Mouse (Mus musculus) CH12.LX (cell line): Measurements from ENCODE around the gene Smg5. TPM values are rescaled to one million over a fixed set of nuclear protein-coding genes. Genes with fewer than 3 reads are reported as not detected.
A peak's percentile ranks its signal among the peaks of the same experiment; 100 is the strongest.
"Not testable (repeated sequence)": the region's sequence is repeated elsewhere in the genome, so short reads cannot be mapped to it uniquely, and the experiment has no call there.

Experiments
- DNase-seq: peaks from one replicate; pipeline ENCODE4 v3.0.0-alpha.2; 2013; ENCODE audit errors: extremely low read depth
- H3K27ac ChIP-seq: 2 replicates; pipeline ENCODE4 v1.5.1; 2012; ENCODE audit warnings: low read depth, mild to moderate bottlenecking, control low read depth, moderate library complexity; ENCODE audit not compliant: insufficient read depth
- H3K27me3 ChIP-seq: replicated peaks from 2 replicates; pipeline ENCODE3; 2012; ENCODE audit warnings: inconsistent platforms
- H3K36me3 ChIP-seq, 2 experiments: replicated peaks in 1 of 2; 2 replicates each; pipeline versions ENCODE3 to v1.6.1; 2012; ENCODE audit warnings: inconsistent platforms in 1 of 2, low read length in 1 of 2, mild to moderate bottlenecking in 1 of 2, mixed read lengths in 1 of 2, moderate library complexity in 1 of 2; ENCODE audit not compliant: control insufficient read depth in 1 of 2, insufficient read depth in 1 of 2
- H3K4me1 ChIP-seq, 2 experiments: 2 replicates each; pipeline ENCODE4 v1.6.1; 2012; ENCODE audit warnings: inconsistent platforms in 1 of 2, moderate library complexity in 1 of 2; ENCODE audit not compliant: insufficient read depth in 2 of 2, control insufficient read depth in 1 of 2
- H3K4me2 ChIP-seq: 2 replicates; pipeline ENCODE4 v1.6.1; 2012; ENCODE audit warnings: low read depth, mild to moderate bottlenecking, control low read depth; ENCODE audit not compliant: poor library complexity, insufficient read depth, severe bottlenecking
- H3K4me3 ChIP-seq, 3 experiments: fragments of 150-350 bp in 1 of 3; sonication (generic) in 1 of 3; replicated peaks in 1 of 3; 2 replicates each; pipeline versions ENCODE3 to v1.5.1; 2011 to 2012; ENCODE audit warnings: low read depth in 2 of 3, low read length in 2 of 3, mild to moderate bottlenecking in 2 of 3, moderate library complexity in 2 of 3, control low read depth in 1 of 3, improper control_type of control experiment in 1 of 3, inconsistent platforms in 1 of 3, mixed read lengths in 1 of 3; ENCODE audit not compliant: poor library complexity in 1 of 3
- H3K79me2 ChIP-seq: replicated peaks from 2 replicates; pipeline ENCODE4 v1.6.1; 2012; ENCODE audit warnings: mild to moderate bottlenecking, moderate library complexity; ENCODE audit not compliant: control insufficient read depth, poor library complexity, insufficient read depth, severe bottlenecking; ENCODE audit errors: extremely low read depth
- H3K9ac ChIP-seq: 2 replicates; pipeline ENCODE4 v1.6.1; 2012; ENCODE audit warnings: low read depth, mild to moderate bottlenecking, control low read depth, moderate library complexity; ENCODE audit not compliant: insufficient read depth
- H3K9me3 ChIP-seq: replicated peaks from 2 replicates; pipeline ENCODE3; 2012; ENCODE audit warnings: low read length, inconsistent platforms, mixed read lengths
- CTCF ChIP-seq, 2 experiments: IDR thresholded peaks in 1 of 2; conservative IDR thresholded peaks in 1 of 2; 2 replicates each; pipeline ENCODE4 v1.5.1; 2011 to 2012; ENCODE audit warnings: low read depth in 2 of 2, low read length in 2 of 2, improper control_type of control experiment in 1 of 2, inconsistent platforms in 1 of 2, mild to moderate bottlenecking in 1 of 2, moderate library complexity in 1 of 2
- ELF1 ChIP-seq: IDR thresholded peaks from 2 replicates; pipeline ENCODE4 v1.6.1; 2014; ENCODE audit warnings: low read depth, mild to moderate bottlenecking, inconsistent platforms, low read length, improper control_type of control experiment
- EP300 ChIP-seq: IDR thresholded peaks from 2 replicates; pipeline ENCODE4 v1.6.1; 2011; ENCODE audit warnings: low read length, improper control_type of control experiment
- GABPA ChIP-seq: IDR thresholded peaks from 2 replicates; pipeline ENCODE4 v1.6.1; 2012; ENCODE audit warnings: low read depth, low read length, improper control_type of control experiment, inconsistent platforms; ENCODE audit not compliant: insufficient replicate concordance
- JUN ChIP-seq: IDR thresholded peaks from 2 replicates; pipeline ENCODE4 v1.6.1; 2011; ENCODE audit warnings: low read depth, mild to moderate bottlenecking, low read length, improper control_type of control experiment, moderate library complexity; ENCODE audit not compliant: insufficient read depth
- KAT2A ChIP-seq: IDR thresholded peaks from 2 replicates; pipeline ENCODE4 v1.6.1; 2012; ENCODE audit warnings: low read length, improper control_type of control experiment, inconsistent platforms; ENCODE audit not compliant: insufficient replicate concordance
- MAZ ChIP-seq: IDR thresholded peaks from 2 replicates; pipeline ENCODE4 v1.6.1; 2012; ENCODE audit warnings: low read depth, mild to moderate bottlenecking, inconsistent platforms, low read length, improper control_type of control experiment, moderate library complexity
- MEF2A ChIP-seq: IDR thresholded peaks from 2 replicates; pipeline ENCODE4 v1.6.1; 2014; ENCODE audit warnings: low read depth, mild to moderate bottlenecking, inconsistent platforms, low read length, improper control_type of control experiment, borderline replicate concordance
- RAD21 ChIP-seq: IDR thresholded peaks from 2 replicates; pipeline ENCODE4 v1.6.1; 2011; ENCODE audit warnings: low read depth, mild to moderate bottlenecking, low read length, improper control_type of control experiment, moderate library complexity
- RCOR1 ChIP-seq: conservative IDR thresholded peaks from 2 replicates; pipeline ENCODE4 v1.6.1; 2012; ENCODE audit warnings: low read depth, mild to moderate bottlenecking, inconsistent platforms, low read length, improper control_type of control experiment
- SMC3 ChIP-seq: IDR thresholded peaks from 2 replicates; pipeline ENCODE4 v1.6.1; 2011; ENCODE audit warnings: low read depth, low read length, improper control_type of control experiment
- TBP ChIP-seq: conservative IDR thresholded peaks from 2 replicates; pipeline ENCODE4 v1.6.1; 2011; ENCODE audit warnings: low read depth, low read length, improper control_type of control experiment
- ZKSCAN1 ChIP-seq: IDR thresholded peaks from 2 replicates; pipeline ENCODE4 v1.6.1; 2012; ENCODE audit warnings: low read depth, inconsistent platforms, low read length, improper control_type of control experiment, borderline replicate concordance
- ZMIZ1 ChIP-seq: IDR thresholded peaks from 2 replicates; pipeline ENCODE4 v1.6.1; 2012; ENCODE audit warnings: low read depth, mild to moderate bottlenecking, inconsistent platforms, low read length, improper control_type of control experiment
- dilution Hi-C: fragments of 300-500 bp; cut with MboI; formaldehyde crosslinking; loops from 2 replicates; pipeline ENCODE4 v1.14.3; 2020; ENCODE audit warnings: low sequenced_read_pairs; ENCODE audit not compliant: extremely low pct_unique_long_range_greater_than_20kb, extremely low pct_ligation_motif_present
- in situ Hi-C: fragments of 300-500 bp; cut with MboI; formaldehyde crosslinking; loops from 3 replicates; pipeline ENCODE4 v1.14.3; 2019; ENCODE audit warnings: low sequenced_read_pairs, low pct_ligation_motif_present, low pct_unique_long_range_greater_than_20kb, mixed read lengths
- polyA plus RNA-seq: library from polyadenylated mRNA; unstranded; fragments of >175 nt; gene quantifications from 2 replicates; pipeline ENCODE4 v1.2.1, GENCODE M21; 2012; ENCODE audit warnings: low read depth; ENCODE audit not compliant: insufficient read length
- total RNA-seq, 2 experiments: library from RNA; depleted of rRNA; stranded (reverse); fragments of 300-350 nt in 1 of 2; fragments of >200 nt in 1 of 2; gene quantifications; 2 replicates each; pipeline ENCODE4 v1.2.3; 2012 to 2014

Smg5 gene
- total and polyA plus RNA-seq, 3 experiments, result 43.7 to 81.6 (median 58.3) TPM

- dilution Hi-C loops (no loop called here), in situ Hi-C loops (no loop called here)
- TF ChIP-seq TBP (no peak), MEF2A (no peak), CTCF (conservative IDR thresholded peaks at IDR 0.05 in 1 of 2, IDR thresholded peaks at IDR 0.05 in 1 of 2; ENCODE audit: low read depth in 2 of 2, low read length in 2 of 2) (peak; percentile 33 to 84; a peak in 3 of 4 replicates), GABPA (no peak), JUN (no peak), RAD21 (peak; percentile 16), KAT2A (no peak), RCOR1 (no peak), ELF1 (no peak), ZKSCAN1 (no peak), ZMIZ1 (no peak), EP300 (no peak), MAZ (no peak), SMC3 (peak; percentile 28)
- H3K27ac ChIP-seq, result no peak overlapping the region
- DNase-seq, result peak; percentile 37
- peaks cover 0 to 29% of the 10 kb centered on the region in 2 experiments; a peak in 2 of 4 replicates for H3K4me1 ChIP-seq
- no peak overlapping the region for H3K4me3 ChIP-seq
- peaks cover 0 to 33% of the 10 kb centered on the region in 2 experiments for H3K36me3 ChIP-seq
- no peak overlapping the region for H3K4me2 ChIP-seq
- H3K27me3 ChIP-seq, result no peaks in the 10 kb centered on the region
- H3K79me2 ChIP-seq, result no peaks in the 10 kb centered on the region
- no peak overlapping the region for H3K9ac ChIP-seq
- no peaks in the 10 kb centered on the region for H3K9me3 ChIP-seq
These were observed 44.1 kb upstream of the Smg5 start for GRCm38 (mm10) chr3:88291970-88292369.

- peaks cover 10 to 32% of the 10 kb centered on the region in 2 experiments for H3K36me3 ChIP-seq
- peaks cover 33% of the 10 kb centered on the region for H3K79me2 ChIP-seq
- H3K27me3 ChIP-seq, H3K27ac ChIP-seq, dilution Hi-C loops, DNase-seq, H3K9me3 ChIP-seq: not testable (repeated sequence)
- H3K4me3 ChIP-seq, result peak overlapping the region in 1 of 3 experiments; percentile 98
- 0 out of 2 replicates have a peak, but pooled peaks have one; percentile 16 for TF ChIP-seq EP300
- in situ Hi-C loops, result loop anchor here (5.0 kb wide), 1 partner anchor 37 kb away; no protein-coding TSS in a partner anchor
- H3K4me1 ChIP-seq, result peaks cover 0 to 34% of the 10 kb centered on the region in 2 experiments; a peak in 3 of 4 replicates
- peak overlapping the region; percentile 86; the same call in 1 of the 2 replicates for H3K9ac ChIP-seq
- peak overlapping the region; percentile 100 for H3K4me2 ChIP-seq
These were observed 40.8 kb upstream of the Smg5 start for GRCm38 (mm10) chr3:88295272-88295671.
